Mouse (Mus musculus) liver, adult 10 weeks (tissue): Measurements from ENCODE around the gene Tppp3. TPM values are rescaled to one million over a fixed set of nuclear protein-coding genes. Genes with fewer than 3 reads are reported as not detected.

ENCODE experiments used
- polyA plus RNA-seq: library from polyadenylated mRNA; stranded (reverse); fragments of 350-450 nt; fragmentation: Illumina TruSeq; extraction: RNeasy Lipid Tissue Mini Kit (QIAGEN cat#74804); gene quantifications from one replicate; pipeline ENCODE4 v1.2.3, GENCODE M21; 2014; ENCODE audit warnings: low read depth, low replicate concordance

The Tppp3 gene
- polyA plus RNA-seq, result not detected

DNA sequence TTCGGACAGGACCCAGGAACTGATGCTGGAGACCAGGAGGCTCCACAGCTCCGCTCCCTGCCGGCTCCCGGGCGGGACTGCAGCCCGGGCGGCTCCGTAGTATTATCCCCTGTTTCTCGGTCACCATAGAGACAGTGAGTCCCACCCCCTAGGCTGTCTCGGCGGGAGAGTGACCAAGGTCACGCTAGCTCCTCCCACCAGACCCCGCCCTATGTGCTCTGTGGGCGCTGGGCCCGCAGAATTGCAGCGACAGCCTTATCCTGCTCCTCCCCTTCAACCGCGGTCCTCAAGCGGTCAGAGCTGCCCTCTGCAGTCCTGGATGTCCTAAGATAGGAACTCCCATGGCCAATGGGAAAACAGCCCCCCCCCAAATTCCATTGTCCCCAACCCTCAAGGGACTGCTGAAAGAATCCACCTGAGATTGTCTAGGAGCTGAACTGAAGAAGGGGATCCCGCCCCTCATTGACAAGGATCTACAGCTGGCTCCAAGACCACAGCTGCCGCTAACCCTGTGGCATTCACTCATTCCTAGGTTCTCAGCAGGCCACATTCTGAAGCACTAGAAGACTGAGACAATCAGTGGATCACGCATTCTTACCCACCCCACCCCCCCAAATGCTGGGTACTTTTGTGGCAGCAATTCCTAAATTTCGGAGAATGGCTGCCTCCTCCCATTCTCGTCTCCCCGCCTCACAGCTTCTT lies at the start of gene Tppp3:
TSS of gene Tppp3 (minus strand) at position 213 of the 702 bp plus-strand sequence.

DNA sequence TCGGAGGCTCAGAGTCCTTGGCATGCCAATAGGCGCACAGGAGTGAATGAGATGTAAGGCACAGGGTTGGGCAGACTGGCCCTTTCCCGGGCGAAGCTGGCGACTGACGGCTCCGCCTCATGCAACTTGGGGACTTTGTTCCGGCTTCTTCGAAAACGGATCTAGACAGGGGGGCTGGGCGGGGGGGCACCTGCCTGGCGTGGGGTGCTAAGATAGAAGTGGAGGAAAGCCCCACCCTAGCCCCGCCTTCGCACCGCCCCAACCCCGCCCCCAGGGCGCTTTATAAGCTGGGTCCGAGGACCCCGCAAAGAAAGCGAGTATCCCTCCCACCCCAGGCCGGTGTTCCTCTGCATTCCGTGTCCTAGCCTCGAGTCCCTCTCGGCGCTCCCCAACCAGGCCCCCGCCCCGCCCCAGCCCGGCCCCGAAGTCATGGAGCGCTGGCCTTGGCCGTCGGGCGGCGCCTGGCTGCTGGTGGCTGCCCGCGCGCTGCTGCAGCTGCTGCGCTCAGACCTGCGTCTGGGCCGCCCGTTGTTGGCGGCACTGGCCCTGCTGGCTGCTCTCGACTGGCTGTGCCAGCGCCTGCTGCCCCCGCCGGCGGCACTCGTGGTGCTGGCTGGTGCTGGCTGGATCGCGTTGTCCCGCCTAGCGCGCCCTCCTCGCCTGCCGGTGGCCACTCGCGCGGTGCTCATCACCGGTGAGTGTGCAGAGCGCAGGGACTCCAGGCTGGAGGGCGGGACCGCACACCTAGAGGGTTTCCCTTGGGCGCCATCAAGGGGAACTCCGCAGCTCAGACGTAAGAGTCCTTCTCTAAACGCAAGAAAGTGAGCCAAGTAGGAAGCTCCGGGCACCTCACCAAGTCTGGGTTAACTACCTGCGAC lies 47.3 kb upstream of the Tppp3 start, which contains the start of gene Hsd11b2:
TSS of gene Hsd11b2 (plus strand) at position 320 of the 878 bp plus-strand sequence.

DNA sequence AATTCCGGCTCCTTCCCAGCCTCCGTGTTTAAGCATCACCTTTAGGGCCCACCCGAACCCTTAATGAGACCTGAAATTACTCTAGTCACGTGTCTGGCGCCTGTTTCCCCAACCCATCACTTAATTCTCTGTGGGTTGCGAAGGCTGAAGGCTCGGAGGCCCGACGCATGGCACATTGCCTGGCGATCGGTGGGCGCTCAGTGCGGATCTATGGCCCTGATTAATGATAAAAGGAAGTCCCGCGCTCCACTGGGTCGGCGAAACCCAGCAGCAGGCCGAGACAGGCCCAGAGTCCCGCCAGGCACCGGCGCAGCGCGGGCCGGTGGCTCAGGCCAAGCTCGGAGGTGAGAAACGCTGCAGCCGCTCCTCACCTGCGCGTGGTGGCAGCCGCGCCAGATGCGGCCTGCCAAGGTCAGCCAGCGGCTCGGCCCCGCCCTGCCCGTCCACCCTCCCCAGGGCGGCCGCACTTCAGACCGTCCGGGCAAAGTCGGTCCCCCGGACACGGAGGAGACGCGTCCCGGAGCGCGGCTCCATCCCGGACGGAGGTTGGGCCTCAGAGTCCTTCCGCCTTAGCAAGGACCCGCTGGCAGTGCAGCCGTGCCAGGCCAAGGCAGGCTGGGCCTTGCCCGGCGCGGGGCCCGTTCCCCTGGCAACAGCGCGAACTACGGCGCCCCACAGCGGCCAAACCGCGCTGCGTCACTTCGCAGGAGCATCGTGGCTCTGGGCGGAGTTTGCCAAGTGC lies 25.3 kb upstream of the Tppp3 start, which contains the start of gene Zdhhc1:
TSS of gene Zdhhc1 (minus strand) at position 464 of the 742 bp plus-strand sequence.

Other genes with a start within 250 kb of the Tppp3 start
- gene D230025D16Rik, start 246.4 kb downstream of the Tppp3 start, polyA plus RNA-seq, result 44.6 TPM
- not detected for gene B3gnt9, start 216.4 kb downstream of the Tppp3 start, polyA plus RNA-seq
- 0.82 TPM for gene Tradd, start 206.9 kb downstream of the Tppp3 start, polyA plus RNA-seq
- 0.21 TPM for gene Fbxl8, start 206.9 kb downstream of the Tppp3 start, polyA plus RNA-seq
- gene Hsf4, start 201.7 kb downstream of the Tppp3 start, polyA plus RNA-seq, result not detected
- 0.24 TPM for gene Nol3, start 195.4 kb downstream of the Tppp3 start, polyA plus RNA-seq
- 0.21 TPM for gene 4931428F04Rik, start 181.7 kb downstream of the Tppp3 start, polyA plus RNA-seq
- gene Exoc3l, start 175.4 kb downstream of the Tppp3 start, polyA plus RNA-seq, result not detected
- gene E2f4, start 173.9 kb downstream of the Tppp3 start, polyA plus RNA-seq, result 4.1 TPM
- 3.2 TPM for gene Elmo3, start 165.9 kb downstream of the Tppp3 start, polyA plus RNA-seq
- 0.24 TPM for gene Lrrc29, start 145.2 kb downstream of the Tppp3 start, polyA plus RNA-seq
- gene Tmem208, start 145.2 kb downstream of the Tppp3 start, polyA plus RNA-seq, result 17.8 TPM
- 0.13 TPM for gene Fhod1, start 123.6 kb downstream of the Tppp3 start, polyA plus RNA-seq
- not detected for gene Slc9a5, start 122.7 kb downstream of the Tppp3 start, polyA plus RNA-seq
- not detected for gene Plekhg4, start 98.3 kb downstream of the Tppp3 start, polyA plus RNA-seq
- not detected for gene Kctd19, start 58.0 kb downstream of the Tppp3 start, polyA plus RNA-seq
- gene Lrrc36, start 58.0 kb downstream of the Tppp3 start, polyA plus RNA-seq, result not detected
- 0.29 TPM for gene Zdhhc1, start 25.4 kb upstream of the Tppp3 start, polyA plus RNA-seq
- gene Hsd11b2, start 47.2 kb upstream of the Tppp3 start, polyA plus RNA-seq, result not detected
- 22.2 TPM for gene Atp6v0d1, start 94.5 kb upstream of the Tppp3 start, polyA plus RNA-seq
- gene Ripor1, start 133.7 kb upstream of the Tppp3 start, polyA plus RNA-seq, result 0.77 TPM
- 30.2 TPM for gene Ctcf, start 165.0 kb upstream of the Tppp3 start, polyA plus RNA-seq
- not detected for gene Agrp, start 165.9 kb upstream of the Tppp3 start, polyA plus RNA-seq
- gene Carmil2, start 214.7 kb upstream of the Tppp3 start, polyA plus RNA-seq, result not detected
- 1.8 TPM for gene Acd, start 229.6 kb upstream of the Tppp3 start, polyA plus RNA-seq
- gene Pard6a, start 229.6 kb upstream of the Tppp3 start, polyA plus RNA-seq, result not detected
- not detected for gene 4933405L10Rik, start 236.1 kb upstream of the Tppp3 start, polyA plus RNA-seq
- not detected for gene Enkd1, start 236.7 kb upstream of the Tppp3 start, polyA plus RNA-seq